Mouse (Mus musculus) olfactory bulb, adult 2 months (tissue): ENCODE results near the gene Dbn1.

ENCODE experiments used
- CTCF ChIP-seq: fragments of 200-500 bp; IDR thresholded peaks from 2 replicates; pipeline ENCODE4 v1.5.1; 2012; ENCODE audit warnings: low read depth, mild to moderate bottlenecking, low read length, moderate library complexity; ENCODE audit not compliant: insufficient read depth
- POLR2A ChIP-seq: fragments of 200-500 bp; IDR thresholded peaks from 2 replicates; pipeline ENCODE4 v1.6.1; 2012; ENCODE audit warnings: mild to moderate bottlenecking, low read depth, low read length, moderate library complexity; ENCODE audit not compliant: insufficient read depth

GRCm38 (mm10) chr13:55495702-55496101 lies 7.8 kb upstream of the Dbn1 start:
- no peak for TF ChIP-seq CTCF
- no peak for TF ChIP-seq POLR2A
